Mouse (Mus musculus): ENCODE measurements around the gene Gm9887.

DNA sequence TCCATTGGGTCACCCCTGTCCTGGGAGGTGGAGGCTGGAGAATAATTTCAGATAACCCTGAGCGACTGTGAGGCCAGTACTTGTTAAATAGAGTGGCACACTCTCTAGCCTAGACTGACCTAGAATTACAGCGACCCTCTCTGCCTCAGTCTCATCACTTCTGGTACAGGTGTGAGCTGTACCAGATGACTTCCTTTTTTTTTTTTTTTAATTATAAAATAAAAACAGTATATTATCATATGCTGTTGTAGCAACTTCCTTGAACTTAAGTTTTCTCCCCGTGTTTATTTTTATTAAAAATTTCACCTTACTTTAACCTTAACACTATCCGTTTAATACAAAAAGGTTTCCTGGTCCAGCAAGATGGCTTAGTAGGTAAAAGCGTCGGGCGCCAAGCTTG lies 1.3 kb downstream of the Gm9887 start:
- TF ChIP-seq EP300 (IDR thresholded peaks at IDR 0.05; ENCODE audit: insufficient read depth, low read depth, low read length) (no peak), POLR2A (IDR thresholded peaks at IDR 0.05; ENCODE audit: insufficient read depth, low read length) (no peak)

Data from ES-Bruce4 (cell line).